Mouse (Mus musculus) layer of hippocampus, adult 9-11 months (tissue): ENCODE results near the gene Olfr1087.
"Not testable (repeated sequence)": the region's sequence is repeated elsewhere in the genome, so short reads cannot be mapped to it uniquely, and the experiment has no call there.

Source experiments
- DNase-seq: peaks from one replicate; pipeline ENCODE4 v3.0.0; 2022

Olfr1087 gene

GRCm38 (mm10) chr2:86698295-86698694 is at the start of gene Olfr1087:
Gene Olfr1087, minus strand, starts transcription at chr2:86698395.
- no peak for DNase-seq

GRCm38 (mm10) chr2:86733601-86734000 is 35.4 kb upstream of the Olfr1087 start, which contains the start of gene Olfr1089:
Gene Olfr1089, minus strand, starts transcription at chr2:86733701.
- DNase-seq = no peak

GRCm38 (mm10) chr2:86679992-86680391 is 18.2 kb downstream of the Olfr1087 start, which contains the start of gene Olfr1086:
Gene Olfr1086, minus strand, starts transcription at chr2:86680092.
- DNase-seq = no peak

GRCm38 (mm10) chr2:86661919-86662318 is 36.3 kb downstream of the Olfr1087 start, which contains the start of gene Olfr1085:
Gene Olfr1085, minus strand, starts transcription at chr2:86662019.
- DNase-seq = no peak

- DNase-seq = not testable (repeated sequence)
Observed at GRCm38 (mm10) chr2:86639625-86640024, 58.6 kb downstream of the Olfr1087 start, which contains the start of gene Olfr1084. Gene Olfr1084, minus strand, starts transcription at chr2:86639725.
